Mouse (Mus musculus) C3H10T1/2 (cell line): ENCODE data around the gene Gpr83. TPM values are rescaled to one million over a fixed set of nuclear protein-coding genes. Genes with fewer than 3 reads are reported as not detected.

Source experiments
- polyA plus RNA-seq, 2 experiments: library from polyadenylated mRNA; unstranded; fragments of >200 nt; fragmentation: generic; extraction: Trizol; gene quantifications; one replicate each; pipeline ENCODE4 v1.2.1; 2012; ENCODE audit warnings: missing spikeins in 2 of 2

The Gpr83 gene
- not detected for polyA plus RNA-seq

DNA sequence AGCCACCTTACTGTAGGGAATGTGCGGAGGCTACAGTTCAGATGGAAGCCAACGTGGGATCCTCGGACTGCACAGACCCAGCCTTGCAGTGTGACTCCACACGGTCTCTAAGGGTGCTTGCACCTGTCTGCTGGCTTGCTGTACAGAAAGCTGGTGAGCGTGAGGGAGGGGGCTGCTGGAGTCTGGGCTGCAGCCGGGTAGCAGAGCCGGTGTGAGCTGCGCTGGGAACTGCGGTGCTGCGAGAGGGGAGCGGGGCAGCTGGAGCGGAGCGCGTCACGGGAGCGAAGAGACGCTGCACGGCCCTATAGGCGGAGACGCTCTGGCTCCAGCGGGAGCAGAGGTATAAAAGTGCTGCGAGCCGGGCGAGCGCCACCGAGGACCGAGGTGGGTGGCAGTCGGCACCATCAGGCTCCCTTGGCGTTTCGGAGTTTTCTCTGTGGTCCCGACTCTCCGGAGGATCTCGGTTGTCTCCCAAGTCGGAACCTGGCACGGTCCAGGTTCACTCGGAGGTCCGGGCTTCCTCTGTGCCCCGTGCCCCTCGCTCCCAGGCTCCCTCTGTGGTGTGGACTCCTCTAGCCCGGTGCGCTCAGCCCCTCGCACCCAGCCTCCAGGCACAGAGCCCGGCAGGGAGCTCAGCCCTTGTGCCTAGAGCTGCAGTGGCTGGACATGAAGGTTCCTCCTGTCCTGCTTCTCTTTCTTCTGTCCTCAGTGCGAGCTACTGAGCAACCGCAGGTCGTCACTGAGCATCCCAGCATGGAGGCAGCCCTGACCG is at the start of gene Gpr83:
Gene Gpr83, plus strand, starts transcription at position 343 of the 772 bp plus-strand sequence.

DNA sequence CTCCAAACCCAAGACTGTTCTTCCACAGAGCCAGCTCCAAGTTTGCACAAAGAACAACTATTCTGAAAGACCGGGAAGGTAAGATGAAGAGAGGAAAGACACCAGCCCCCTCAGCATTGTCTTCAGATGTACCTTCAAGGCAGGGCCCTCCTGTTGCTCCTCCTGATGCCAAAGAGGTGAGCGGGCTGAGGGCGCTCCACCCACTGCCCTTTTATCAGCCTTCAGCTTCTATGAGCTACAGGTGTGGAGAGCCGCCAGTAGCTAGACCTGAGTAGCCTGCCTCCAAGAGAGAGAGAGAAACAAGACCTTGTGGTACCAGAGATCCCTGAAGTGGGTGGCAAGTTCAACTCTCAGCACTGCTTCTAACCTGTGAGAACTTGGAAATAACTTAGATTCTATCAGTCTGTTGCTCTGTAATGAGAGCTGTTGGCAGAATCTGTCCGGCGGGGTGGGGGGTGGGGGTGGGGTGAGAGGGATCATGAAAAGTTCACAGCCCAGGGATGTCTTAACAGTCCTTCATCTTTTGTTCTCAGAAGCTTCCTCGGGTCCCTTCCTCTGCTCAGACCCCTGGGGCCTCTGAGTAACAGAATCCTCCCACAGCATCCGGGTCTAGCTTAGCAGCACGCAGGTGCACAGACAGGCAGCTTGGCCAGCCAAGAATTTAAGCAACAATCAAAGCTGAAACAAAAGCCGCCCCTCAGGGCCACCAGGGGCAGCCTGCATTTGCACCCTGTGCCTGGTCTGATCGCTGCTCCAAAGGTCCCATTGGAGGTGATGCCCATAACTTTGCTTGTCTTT is 43.8 kb downstream of the Gpr83 start, which contains the start of gene Izumo1r:
Gene Izumo1r, minus strand, starts transcription at position 369 of the 798 bp plus-strand sequence.

Other genes starting within 250 kb of the Gpr83 start
- gene Amotl1, start 215.2 kb upstream of the Gpr83 start, polyA plus RNA-seq: 10 to 100 TPM in 1 of 2 experiments, 1 to 10 TPM in 1; 3.3 to 37.9 TPM
- gene Piwil4, start 119.5 kb upstream of the Gpr83 start, polyA plus RNA-seq: under 1 TPM; 0.01 to 0.18 TPM
- not detected for gene Fut4, start 107.8 kb upstream of the Gpr83 start, polyA plus RNA-seq
- not detected for gene 1700012B09Rik, start 89.2 kb upstream of the Gpr83 start, polyA plus RNA-seq
- 1 to 10 TPM; 3.1 to 6.4 TPM for gene Mre11a, start 75.6 kb upstream of the Gpr83 start, polyA plus RNA-seq
- 1 to 10 TPM in 1 of 2 experiments, under 1 TPM in 1; 0.71 to 3.8 TPM for gene Ankrd49, start 75.4 kb upstream of the Gpr83 start, polyA plus RNA-seq
- not detected for gene Izumo1r, start 43.7 kb downstream of the Gpr83 start, polyA plus RNA-seq
- gene Panx1, start 185.3 kb downstream of the Gpr83 start, polyA plus RNA-seq: 1 to 10 TPM; 3.9 to 4.6 TPM